Mouse (Mus musculus) gastrocnemius, postnatal 25 days (tissue): Measurements from ENCODE around the gene Cfap157. TPM values are rescaled to one million over a fixed set of nuclear protein-coding genes. Genes with fewer than 3 reads are reported as not detected.

ENCODE experiments used
- DNase-seq: peaks from one replicate; pipeline ENCODE4 v3.0.0; 2022
- long read RNA-seq, 2 experiments: library from polyadenylated mRNA; stranded (forward); transcript quantifications; one replicate each; pipeline ENCODE4 v2.0.0; 2021
- total RNA-seq, 2 experiments: library from RNA; stranded (reverse); gene quantifications; 1 replicate in 1 of 2; 2 replicates in 1 of 2; pipeline ENCODE4 v1.2.3; 2021

Cfap157 gene
- not detected for total RNA-seq
- long read RNA-seq, experiment 1, partial matches to known transcripts, result 0 of 1 reads
- long read RNA-seq, experiment 1, other reads (novel, unspliced or antisense), result 1 of 1 reads
- long read RNA-seq, experiment 2, result 0 reads

GRCm38 (mm10) chr2:32784048-32784681, at the start of gene Cfap157:
Gene Cfap157, minus strand, starts transcription at chr2:32784428.
- no peak for DNase-seq

GRCm38 (mm10) chr2:32828979-32829676, 44.9 kb upstream of the Cfap157 start:
- DNase-seq, result no peak

DNA sequence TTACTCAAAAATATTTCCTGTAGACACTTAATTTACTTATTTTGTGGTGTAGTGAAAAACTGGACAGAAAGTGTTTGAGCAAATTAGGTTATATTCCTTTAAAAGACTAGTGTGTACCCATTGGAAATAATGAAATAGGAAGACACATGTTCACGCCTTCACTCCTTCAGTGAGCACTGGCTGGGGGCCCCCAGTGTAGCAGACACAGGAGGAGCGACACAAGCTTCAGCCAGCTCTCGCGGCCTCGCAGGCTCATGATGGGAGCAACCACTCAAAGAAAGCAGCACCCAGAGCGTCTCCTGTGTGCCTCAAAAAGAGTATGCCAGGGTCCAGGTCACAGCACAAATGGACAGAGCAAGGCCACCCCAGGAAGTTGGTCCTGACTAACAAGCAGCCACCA, 41.6 kb upstream of the Cfap157 start:
- no peak for DNase-seq

GRCm38 (mm10) chr2:32824778-32825177, 40.5 kb upstream of the Cfap157 start:
- no peak for DNase-seq

DNA sequence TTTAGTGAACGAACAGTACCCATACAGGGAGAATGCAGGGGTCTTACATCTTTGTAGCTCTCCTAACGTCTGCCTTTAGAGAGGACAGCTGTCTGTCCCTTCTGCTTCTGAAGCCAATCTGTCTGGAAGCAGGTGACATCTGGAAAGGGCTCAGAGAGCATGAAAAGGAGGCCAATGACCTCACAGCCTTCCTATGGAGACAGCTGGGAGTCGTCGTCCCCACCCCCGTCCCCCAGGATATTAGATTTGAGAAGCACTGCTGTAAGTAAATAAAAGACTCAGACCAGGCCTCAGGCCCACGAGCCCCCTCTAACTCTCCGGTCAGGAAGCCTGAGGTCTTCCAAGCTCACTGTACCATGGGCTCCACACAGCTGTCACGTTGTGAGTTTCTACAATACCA, 40.0 kb upstream of the Cfap157 start:
- no peak for DNase-seq

DNA sequence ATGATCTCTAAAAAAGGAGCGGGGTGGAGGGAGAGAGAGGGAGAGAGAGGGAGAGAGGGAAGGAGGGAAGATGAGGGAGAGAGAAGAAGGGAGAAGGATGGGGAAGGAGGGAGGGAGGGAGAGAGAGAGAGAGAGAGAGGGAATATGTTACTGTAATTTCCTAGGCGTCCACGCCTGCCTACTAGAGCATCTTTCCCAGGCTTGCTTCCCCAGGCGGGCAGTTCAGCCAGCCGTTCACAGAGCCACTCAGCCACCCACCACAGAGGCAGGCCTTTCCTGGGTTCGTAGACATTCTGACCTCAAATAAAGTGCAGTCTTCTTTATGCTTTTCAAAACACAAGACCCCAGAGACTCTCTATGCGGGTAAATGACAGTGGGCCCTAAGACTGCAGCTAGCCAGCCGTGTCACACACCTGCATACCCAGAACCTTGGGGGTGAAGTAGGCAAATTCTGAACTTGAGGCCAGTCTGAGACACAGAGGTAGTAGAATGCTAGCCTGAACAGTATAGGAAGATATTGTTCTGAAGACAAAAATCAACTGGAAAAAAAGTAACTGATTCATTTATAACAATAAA, 39.4 kb upstream of the Cfap157 start:
- DNase-seq, result no peak

DNA sequence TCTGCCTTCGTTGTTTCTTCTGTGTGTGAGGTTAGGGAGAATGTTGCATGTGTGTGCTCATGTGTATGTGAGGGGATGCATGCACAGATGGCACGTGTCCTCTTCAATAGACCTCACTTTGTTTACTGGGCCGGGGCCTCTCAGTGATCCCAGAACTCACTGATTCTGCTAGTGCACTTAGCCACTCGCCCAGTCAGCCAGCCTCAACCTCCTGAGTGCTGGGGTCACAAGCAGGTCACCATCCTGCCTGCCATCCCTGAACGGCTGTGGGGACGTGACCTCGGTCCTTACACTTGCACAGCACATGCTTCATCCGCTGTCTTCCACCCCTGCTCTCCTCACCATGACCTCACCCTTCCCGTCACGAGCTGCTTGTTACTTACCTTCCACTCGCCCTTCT, 38.9 kb upstream of the Cfap157 start:
- DNase-seq, result no peak

GRCm38 (mm10) chr2:32822643-32823042, 38.4 kb upstream of the Cfap157 start:
- DNase-seq, result no peak

DNA sequence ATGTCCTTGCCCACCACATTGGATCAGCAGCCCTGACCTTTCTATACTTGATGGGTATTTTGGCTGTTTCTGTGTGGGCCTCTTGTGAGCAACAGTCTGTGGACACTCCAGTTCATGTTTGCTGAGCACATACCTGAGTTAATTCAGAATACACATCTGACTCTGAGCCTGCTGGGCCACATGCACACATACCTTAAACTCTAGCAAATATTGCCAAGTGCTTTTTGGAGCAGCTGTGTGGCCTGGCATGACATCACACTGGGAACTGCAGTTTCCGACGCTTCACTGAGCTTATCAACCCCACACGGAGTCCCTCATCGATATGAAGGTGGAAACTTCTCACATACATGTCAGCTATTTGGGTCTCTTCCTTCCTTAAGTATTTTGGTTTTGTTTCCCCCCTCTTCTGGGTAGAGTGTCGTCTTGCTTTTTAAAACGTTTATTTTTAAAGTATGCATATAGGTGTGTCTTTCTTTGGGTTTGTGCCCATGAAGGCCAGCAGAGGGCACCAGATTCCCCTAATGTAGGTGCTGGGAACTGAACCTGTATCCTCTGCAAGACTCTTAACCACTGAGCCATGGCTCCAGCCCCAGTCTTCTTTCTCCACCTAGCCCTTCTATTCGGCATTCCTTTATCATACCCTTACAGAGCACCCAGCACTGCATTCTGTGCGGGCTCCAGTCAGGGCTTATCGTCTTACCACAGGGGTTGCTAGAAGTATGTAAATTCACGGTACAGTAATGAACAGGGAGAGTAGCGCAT, 37.0 kb upstream of the Cfap157 start:
- DNase-seq, result no peak

DNA sequence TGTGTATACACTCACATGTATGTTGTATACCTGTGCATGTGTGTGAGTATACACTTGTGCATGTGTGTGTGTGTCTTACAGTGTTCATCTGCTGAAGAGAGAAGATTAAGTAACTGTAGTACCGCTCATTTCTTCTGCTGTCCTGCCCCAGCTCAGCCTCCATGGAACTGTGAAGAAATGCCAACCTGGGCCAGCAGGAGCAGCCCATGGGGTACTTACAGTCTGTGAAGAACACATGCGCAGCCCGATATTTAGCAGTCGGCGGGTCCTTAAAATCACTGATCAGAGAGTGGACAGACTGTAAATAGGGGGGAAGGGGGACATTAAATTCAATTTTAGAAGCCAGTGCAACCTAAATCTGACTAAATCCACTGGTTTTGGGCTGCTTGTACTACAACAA, 34.0 kb upstream of the Cfap157 start:
- DNase-seq, result no peak

DNA sequence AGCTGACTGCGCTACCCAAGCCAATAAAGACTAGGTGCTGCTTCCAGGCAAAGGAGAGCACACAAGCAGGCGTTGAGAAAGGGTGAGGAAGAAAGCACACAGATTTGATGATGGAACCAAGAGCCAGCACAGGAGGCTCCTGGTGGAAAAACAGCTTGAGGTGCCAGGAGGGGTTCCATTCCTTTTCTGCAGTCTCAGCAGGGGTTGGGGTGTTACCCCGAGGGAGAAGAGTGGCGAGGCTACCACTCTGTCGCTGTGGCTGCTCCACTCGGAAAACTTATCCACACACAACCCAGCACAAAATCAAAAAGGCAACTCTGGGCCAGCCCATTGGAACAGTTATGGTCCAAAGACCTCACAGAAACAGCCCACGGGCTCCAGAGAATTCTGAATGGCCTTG, 33.4 kb upstream of the Cfap157 start:
- DNase-seq, result no peak

GRCm38 (mm10) chr2:32816946-32817581, 32.8 kb upstream of the Cfap157 start:
- DNase-seq, result no peak

DNA sequence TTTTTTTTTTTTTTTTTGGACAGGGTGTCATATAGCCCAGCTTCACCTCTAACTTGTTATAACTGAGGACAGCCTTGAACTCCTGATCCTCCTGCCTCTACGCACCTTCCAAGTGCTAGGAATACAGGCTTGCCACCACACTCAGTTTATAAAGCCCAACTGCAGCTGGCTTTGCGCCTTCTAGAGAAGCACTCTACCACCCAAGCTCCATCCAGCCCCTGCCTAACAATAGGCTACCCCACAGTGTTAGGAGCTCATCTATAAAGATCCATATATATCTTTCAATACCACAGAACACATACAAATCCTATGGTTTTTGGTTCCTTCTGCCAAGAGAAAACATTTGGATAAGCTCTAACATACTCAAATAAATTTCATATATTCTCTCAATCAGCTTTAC, 32.3 kb upstream of the Cfap157 start:
- no peak for DNase-seq

- DNase-seq, result no peak
These were observed 27.7 kb upstream of the Cfap157 start for GRCm38 (mm10) chr2:32811959-32812358.

GRCm38 (mm10) chr2:32808816-32809566, 24.8 kb upstream of the Cfap157 start:
- DNase-seq, result no peak

GRCm38 (mm10) chr2:32798251-32798962, 14.2 kb upstream of the Cfap157 start:
- DNase-seq, result no peak

- DNase-seq, result no peak
These were observed 11.7 kb upstream of the Cfap157 start for GRCm38 (mm10) chr2:32795748-32796418.

DNA sequence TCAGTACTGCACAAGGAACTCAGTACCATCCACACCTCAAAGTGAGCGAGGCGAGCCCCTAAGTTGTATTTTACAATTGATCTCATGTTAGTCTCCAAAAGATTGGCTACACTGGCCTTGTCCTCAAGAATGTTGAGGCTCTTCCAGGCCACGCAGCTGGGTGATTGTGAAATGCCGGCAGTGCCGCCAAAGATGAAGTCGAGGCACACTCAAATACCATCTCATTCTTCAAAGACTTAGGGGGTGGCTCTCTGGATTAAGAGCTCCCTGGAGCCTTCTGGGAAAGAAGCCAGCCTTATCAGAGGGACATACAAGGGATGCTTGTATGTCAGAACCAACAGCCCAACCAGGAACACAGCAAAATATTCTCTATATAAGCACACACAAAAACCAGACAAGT, 7.1 kb upstream of the Cfap157 start:
- peak; percentile 69 for DNase-seq

DNA sequence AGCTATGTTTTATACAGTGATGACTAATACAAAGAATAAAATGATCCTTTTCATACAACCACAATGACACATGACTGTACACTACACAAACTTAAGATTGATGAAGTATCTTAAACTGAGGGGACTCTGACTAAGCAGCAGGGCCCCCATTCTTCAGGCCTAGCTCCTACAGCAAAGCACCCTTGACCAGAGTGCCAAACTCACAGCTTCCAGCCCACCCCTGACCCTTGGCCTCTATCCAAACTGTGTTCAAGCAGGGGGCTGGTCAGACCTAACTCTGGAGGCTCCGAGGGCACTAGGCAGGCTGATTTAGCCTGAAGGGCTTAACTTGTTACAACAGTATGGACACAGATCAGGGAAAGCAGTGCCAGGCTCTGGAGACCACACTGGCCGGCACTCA, 4.4 kb upstream of the Cfap157 start:
- no peak for DNase-seq

GRCm38 (mm10) chr2:32787176-32787575, 2.9 kb upstream of the Cfap157 start:
- DNase-seq, result no peak
